Mouse (Mus musculus): ENCODE measurements around the gene Tmem116. TPM values are rescaled to one million over a fixed set of nuclear protein-coding genes. Genes with fewer than 3 reads are reported as not detected.
"Not testable (repeated sequence)": the region's sequence is repeated elsewhere in the genome, so short reads cannot be mapped to it uniquely, and the experiment has no call there.

Gene Tmem116
- polyA plus RNA-seq, 1 experiment from 2014 or later, result 2.0 TPM

GRCm38 (mm10) chr5:121477680-121478079 lies 26.0 kb downstream of the Tmem116 start:
- DNase-seq (peak; percentile 91), ATAC-seq (ENCODE audit: insufficient read depth) (no peak)
- no peaks in the 10 kb centered on the region for H3K4me1 ChIP-seq (ENCODE audit: insufficient read depth)
- no peak overlapping the region for H3K27ac ChIP-seq (ENCODE audit: low read depth)
- H3K9ac ChIP-seq, result no peak overlapping the region
- no peaks in the 10 kb centered on the region for H3K36me3 ChIP-seq (ENCODE audit: insufficient read depth)
- H3K4me3 ChIP-seq (ENCODE audit: low read depth, low read length), result no peak overlapping the region
- TF ChIP-seq CTCF (IDR thresholded peaks at IDR 0.05; ENCODE audit: low read depth), result peak; percentile 87
- no peak overlapping the region for H3K4me2 ChIP-seq
- H3K9me3 ChIP-seq (ENCODE audit: low read depth, low read length), result no peaks in the 10 kb centered on the region
- H3K27me3 ChIP-seq (ENCODE audit: insufficient read depth, low read length), result no peaks in the 10 kb centered on the region
- WGBS, result 33% methylated on average over 3 of the region's 3 CpGs

- no peak for TF ChIP-seq CTCF (IDR thresholded peaks at IDR 0.05; ENCODE audit: low read depth)
- Histone ChIP-seq H3K9ac (no peak overlapping the region), H3K4me2 (no peak overlapping the region), H3K4me3 (ENCODE audit: low read depth, low read length) (no peak overlapping the region), H3K4me1 (ENCODE audit: insufficient read depth) (no peaks in the 10 kb centered on the region), H3K9me3 (ENCODE audit: low read depth, low read length) (no peaks in the 10 kb centered on the region), H3K36me3 (ENCODE audit: insufficient read depth) (no peaks in the 10 kb centered on the region), H3K27me3 (ENCODE audit: insufficient read depth, low read length) (no peaks in the 10 kb centered on the region), H3K27ac (ENCODE audit: low read depth) (no peak overlapping the region)
- ATAC-seq (ENCODE audit: insufficient read depth), result no peak
- DNase-seq, result no peak
- 57% methylated on average over 5 of the region's 5 CpGs for WGBS
These were observed 33.1 kb downstream of the Tmem116 start for GRCm38 (mm10) chr5:121484801-121485200.

GRCm38 (mm10) chr5:121493305-121493704 lies 41.6 kb downstream of the Tmem116 start:
- H3K9ac ChIP-seq, result no peak overlapping the region
- H3K4me2 ChIP-seq, result no peak overlapping the region
- no peaks in the 10 kb centered on the region for H3K4me1 ChIP-seq (ENCODE audit: insufficient read depth)
- H3K27ac ChIP-seq (ENCODE audit: low read depth), result no peak overlapping the region
- TF ChIP-seq CTCF (IDR thresholded peaks at IDR 0.05; ENCODE audit: low read depth), result no peak
- ATAC-seq (ENCODE audit: insufficient read depth), result no peak
- H3K4me3 ChIP-seq (ENCODE audit: low read depth, low read length), result no peak overlapping the region
- no peak for DNase-seq
- H3K27me3 ChIP-seq (ENCODE audit: insufficient read depth, low read length), result no peaks in the 10 kb centered on the region
- no peaks in the 10 kb centered on the region for H3K36me3 ChIP-seq (ENCODE audit: insufficient read depth)
- H3K9me3 ChIP-seq (ENCODE audit: low read depth, low read length), result no peaks in the 10 kb centered on the region
- WGBS, result 63% methylated on average over 8 of the region's 8 CpGs

- ATAC-seq (ENCODE audit: insufficient read depth), result no peak
- H3K9ac ChIP-seq, result no peak overlapping the region
- H3K27ac ChIP-seq (ENCODE audit: low read depth), result no peak overlapping the region
- H3K4me3 ChIP-seq (ENCODE audit: low read depth, low read length), result no peak overlapping the region
- no peak for TF ChIP-seq CTCF (IDR thresholded peaks at IDR 0.05; ENCODE audit: low read depth)
- 57% methylated on average over 7 of the region's 7 CpGs for WGBS
- DNase-seq, result no peak
- H3K27me3 ChIP-seq (ENCODE audit: insufficient read depth, low read length), result no peaks in the 10 kb centered on the region
- no peaks in the 10 kb centered on the region for H3K36me3 ChIP-seq (ENCODE audit: insufficient read depth)
- H3K4me1 ChIP-seq (ENCODE audit: insufficient read depth), result no peaks in the 10 kb centered on the region
- no peak overlapping the region for H3K4me2 ChIP-seq
- H3K9me3 ChIP-seq (ENCODE audit: low read depth, low read length), result no peaks in the 10 kb centered on the region
These were observed 49.0 kb downstream of the Tmem116 start for GRCm38 (mm10) chr5:121500719-121501118.

- H3K4me3 ChIP-seq (ENCODE audit: low read depth, low read length); DNase-seq; H3K9me3 ChIP-seq (ENCODE audit: low read depth, low read length); H3K36me3 ChIP-seq (ENCODE audit: insufficient read depth); H3K27me3 ChIP-seq (ENCODE audit: insufficient read depth, low read length); ATAC-seq (ENCODE audit: insufficient read depth); H3K4me1 ChIP-seq (ENCODE audit: insufficient read depth); H3K27ac ChIP-seq (ENCODE audit: low read depth); H3K4me2 ChIP-seq; H3K9ac ChIP-seq: not testable (repeated sequence)
- 57% methylated on average over 10 of the region's 17 CpGs for WGBS
These were observed 49.8 kb downstream of the Tmem116 start for GRCm38 (mm10) chr5:121501424-121501996.

- no peak within 1 kb of the TSS for H3K27ac ChIP-seq (ENCODE audit: low read depth)
- ATAC-seq (ENCODE audit: insufficient read depth) (no peak), DNase-seq (no peak)
- no peaks in the 10 kb centered on the region for H3K4me1 ChIP-seq (ENCODE audit: insufficient read depth)
- WGBS, result 74% methylated on average over 3 of the region's 3 CpGs
- no peaks in the 10 kb centered on the region for H3K9me3 ChIP-seq (ENCODE audit: low read depth, low read length)
- TF ChIP-seq CTCF (IDR thresholded peaks at IDR 0.05; ENCODE audit: low read depth), result no peak
- no peaks in the 10 kb centered on the region for H3K27me3 ChIP-seq (ENCODE audit: insufficient read depth, low read length)
- no peak within 1 kb of the TSS for H3K4me2 ChIP-seq
- H3K9ac ChIP-seq, result no peak within 1 kb of the TSS
- no peaks in the 10 kb centered on the region for H3K36me3 ChIP-seq (ENCODE audit: insufficient read depth)
- no peak within 1 kb of the TSS for H3K4me3 ChIP-seq (ENCODE audit: low read depth, low read length)
These were observed 51.5 kb downstream of the Tmem116 start, which contains the start of gene Adam1b for GRCm38 (mm10) chr5:121503231-121503630. TSS of gene Adam1b (minus strand) at chr5:121503435.

- no peak overlapping the region for H3K9ac ChIP-seq
- ATAC-seq (ENCODE audit: insufficient read depth) (no peak), DNase-seq (no peak)
- 80% methylated on average over 1 of the region's 1 CpGs for WGBS
- H3K9me3 ChIP-seq (ENCODE audit: low read depth, low read length), result no peaks in the 10 kb centered on the region
- no peak overlapping the region for H3K4me2 ChIP-seq
- no peaks in the 10 kb centered on the region for H3K27me3 ChIP-seq (ENCODE audit: insufficient read depth, low read length)
- no peak overlapping the region for H3K4me3 ChIP-seq (ENCODE audit: low read depth, low read length)
- no peaks in the 10 kb centered on the region for H3K36me3 ChIP-seq (ENCODE audit: insufficient read depth)
- H3K27ac ChIP-seq (ENCODE audit: low read depth), result no peak overlapping the region
- TF ChIP-seq CTCF (IDR thresholded peaks at IDR 0.05; ENCODE audit: low read depth), result no peak
- H3K4me1 ChIP-seq (ENCODE audit: insufficient read depth), result no peaks in the 10 kb centered on the region
These were observed 55.2 kb downstream of the Tmem116 start for GRCm38 (mm10) chr5:121506846-121507245.

GRCm38 (mm10) chr5:121510009-121510408 lies 58.3 kb downstream of the Tmem116 start:
- H3K36me3 ChIP-seq (ENCODE audit: insufficient read depth), result no peaks in the 10 kb centered on the region
- H3K4me2 ChIP-seq, result no peak overlapping the region
- no peak overlapping the region for H3K4me3 ChIP-seq (ENCODE audit: low read depth, low read length)
- 73% methylated on average over 7 of the region's 7 CpGs for WGBS
- TF ChIP-seq CTCF (IDR thresholded peaks at IDR 0.05; ENCODE audit: low read depth), result no peak
- no peaks in the 10 kb centered on the region for H3K9me3 ChIP-seq (ENCODE audit: low read depth, low read length)
- ATAC-seq (ENCODE audit: insufficient read depth) (no peak), DNase-seq (no peak)
- no peaks in the 10 kb centered on the region for H3K27me3 ChIP-seq (ENCODE audit: insufficient read depth, low read length)
- no peak overlapping the region for H3K27ac ChIP-seq (ENCODE audit: low read depth)
- no peaks in the 10 kb centered on the region for H3K4me1 ChIP-seq (ENCODE audit: insufficient read depth)
- no peak overlapping the region for H3K9ac ChIP-seq
